In genomic region chr9:43071741-43072140, GRCm38 (mm10) we compare ENCODE assay signal across 16 mouse cellular contexts. TPM values are rescaled to one million over a fixed set of nuclear protein-coding genes. Genes with fewer than 3 reads are reported as not detected.
DNase-seq lines count a peak whose midpoint lies in the region; ATAC-seq and TF ChIP-seq lines count a peak whose summit lies in the region.
"Had no signal": no experiment of that assay in that cellular context is flagged by ENCODE, and none has a peak within 500 bp of the region (broad histone marks: within the 10 kb centered on the region; RNA-seq: fewer than 3 reads in every experiment).

No protein-coding gene starts in this region.

- intact Hi-C loops in left cerebral cortex, adult 2 months (cut with DNase I) = no loop called here

- no peaks in the 10 kb centered on the region for H3K27me3 ChIP-seq in embryonic facial prominence, embryonic 12.5 days
- H3K27me3 ChIP-seq in embryonic facial prominence, embryonic 10.5 days (replicated peaks; ENCODE audit: low read depth, poor library complexity, severe bottlenecking) = no peaks in the 10 kb centered on the region
- H3K27me3 ChIP-seq in hindbrain, postnatal 0 days (ENCODE audit: insufficient read depth, low read length) = no peaks in the 10 kb centered on the region
- H3K27me3 ChIP-seq in neural tube, embryonic 15.5 days (replicated peaks) = no peaks in the 10 kb centered on the region
- H3K27me3 ChIP-seq: CH12.LX; heart, embryonic 15.5 days had no signal

- DNase-seq in embryonic facial prominence, embryonic 10.5 days (ENCODE audit: low spot score) = no peak
- DNase-seq in layer of hippocampus, adult 2 months (ENCODE audit: low spot score in 2 of 2) = no peak
- no peak for DNase-seq in layer of hippocampus, adult 9-11 months
- DNase-seq in hindbrain, postnatal 0 days (ENCODE audit: low spot score) = no peak
- DNase-seq in ovary, adult 18-20 months (ENCODE audit: low spot score) = no peak
- DNase-seq in left cerebral cortex, adult 2 months (ENCODE audit: extremely low spot score in 1 of 2, low spot score in 2 of 2) = no peak
- DNase-seq: cerebellum, postnatal 14 days; kidney, adult 2 months; liver, postnatal 0 days; lung, postnatal 36 days had no signal

- WGBS in embryonic facial prominence, embryonic 12.5 days = 32% methylated on average over 2 of the region's 2 CpGs
- WGBS in embryonic facial prominence, embryonic 10.5 days = 55% methylated on average over 2 of the region's 2 CpGs
- WGBS in hindbrain, postnatal 0 days = 26% methylated on average over 2 of the region's 2 CpGs
- WGBS in neural tube, embryonic 15.5 days = 18% methylated on average over 2 of the region's 2 CpGs

- no peak overlapping the region for H3K9ac ChIP-seq in embryonic facial prominence, embryonic 12.5 days
- peak overlapping the region; percentile 56; the same call in 1 of the 2 replicates for H3K9ac ChIP-seq in hindbrain, postnatal 0 days (replicated peaks; ENCODE audit: low read length)
- H3K9ac ChIP-seq in neural tube, embryonic 15.5 days (replicated peaks) = 0 out of 2 replicates have a peak overlapping the region, but pooled peaks have one; percentile 8
- H3K9ac ChIP-seq: heart, embryonic 15.5 days; liver, postnatal 0 days had no signal

- no peaks in the 10 kb centered on the region for H3K9me3 ChIP-seq in embryonic facial prominence, embryonic 12.5 days
- no peaks in the 10 kb centered on the region for H3K9me3 ChIP-seq in embryonic facial prominence, embryonic 10.5 days
- no peaks in the 10 kb centered on the region for H3K9me3 ChIP-seq in hindbrain, postnatal 0 days (ENCODE audit: low read length)
- no peaks in the 10 kb centered on the region for H3K9me3 ChIP-seq in neural tube, embryonic 15.5 days (replicated peaks)
- H3K9me3 ChIP-seq: heart, embryonic 15.5 days had no signal

- no peak overlapping the region for H3K4me3 ChIP-seq in embryonic facial prominence, embryonic 12.5 days
- H3K4me3 ChIP-seq in embryonic facial prominence, embryonic 10.5 days = no peak overlapping the region
- H3K4me3 ChIP-seq in layer of hippocampus, adult 2 months = no peak overlapping the region
- H3K4me3 ChIP-seq in hindbrain, postnatal 0 days (ENCODE audit: low read length) = peak overlapping the region; percentile 48
- H3K4me3 ChIP-seq in neural tube, embryonic 15.5 days (replicated peaks) = no peak overlapping the region
- no peak overlapping the region for H3K4me3 ChIP-seq in left cerebral cortex, adult 2 months
- H3K4me3 ChIP-seq: heart, embryonic 15.5 days had no signal

- no peak overlapping the region for H3K4me2 ChIP-seq in embryonic facial prominence, embryonic 12.5 days (replicated peaks)
- peak overlapping the region; percentile 57; the same call in 1 of the 2 replicates for H3K4me2 ChIP-seq in hindbrain, postnatal 0 days (ENCODE audit: low read depth, low read length)
- peak overlapping the region; percentile 50 for H3K4me2 ChIP-seq in neural tube, embryonic 15.5 days
- H3K4me2 ChIP-seq: heart, embryonic 15.5 days had no signal

- H3K4me1 ChIP-seq in embryonic facial prominence, embryonic 12.5 days = peaks cover 27% of the 10 kb centered on the region
- H3K4me1 ChIP-seq in embryonic facial prominence, embryonic 10.5 days = peaks cover 23% of the 10 kb centered on the region
- H3K4me1 ChIP-seq in hindbrain, postnatal 0 days (ENCODE audit: insufficient read depth, low read length) = peaks cover 10% of the 10 kb centered on the region; the same call in 1 of the 2 replicates
- H3K4me1 ChIP-seq in neural tube, embryonic 15.5 days = peaks cover 33% of the 10 kb centered on the region

- TF ChIP-seq CTCF in layer of hippocampus, adult 2 months (conservative IDR thresholded peaks at IDR 0.05) = no peak
- TF ChIP-seq CTCF in hindbrain, postnatal 0 days (IDR thresholded peaks at IDR 0.05; ENCODE audit: low read depth) = no peak
- no peak for TF ChIP-seq CTCF in left cerebral cortex, adult 2 months (IDR thresholded peaks at IDR 0.05)

- no peak for ATAC-seq in embryonic facial prominence, embryonic 12.5 days (ENCODE audit: insufficient number of reproducible peaks, insufficient read depth, low FRiP score, low TSS enrichment)
- no peak for ATAC-seq in hindbrain, postnatal 0 days
- no peak for ATAC-seq in neural tube, embryonic 15.5 days (ENCODE audit: low FRiP score)
- ATAC-seq: activated CD4-positive, CD25-positive, alpha-beta regulatory T cell, adult 4 months; liver, postnatal 0 days had no signal

- no peaks in the 10 kb centered on the region for H3K36me3 ChIP-seq in embryonic facial prominence, embryonic 12.5 days
- no peaks in the 10 kb centered on the region for H3K36me3 ChIP-seq in embryonic facial prominence, embryonic 10.5 days (replicated peaks)
- H3K36me3 ChIP-seq in hindbrain, postnatal 0 days (ENCODE audit: insufficient read depth, low read length) = no peaks in the 10 kb centered on the region
- no peaks in the 10 kb centered on the region for H3K36me3 ChIP-seq in neural tube, embryonic 15.5 days
- H3K36me3 ChIP-seq: heart, embryonic 15.5 days had no signal

- H3K27ac ChIP-seq in embryonic facial prominence, embryonic 12.5 days = 0 out of 2 replicates have a peak overlapping the region, but pooled peaks have one; percentile 30
- no peak overlapping the region for H3K27ac ChIP-seq in embryonic facial prominence, embryonic 10.5 days (replicated peaks)
- peak overlapping the region; percentile 7; the same call in 1 of the 2 replicates for H3K27ac ChIP-seq in layer of hippocampus, adult 2 months
- peak overlapping the region; percentile 78; the same call in 1 of the 2 replicates for H3K27ac ChIP-seq in hindbrain, postnatal 0 days
- H3K27ac ChIP-seq in neural tube, embryonic 15.5 days (replicated peaks) = peak overlapping the region; percentile 87
- no peak overlapping the region for H3K27ac ChIP-seq in left cerebral cortex, adult 2 months
- H3K27ac ChIP-seq: heart, embryonic 15.5 days had no signal

RNA-seq across cellular contexts. Expression of gene Arhgef12, which starts 35.3 kb away (rescaled TPM):
- polyA plus RNA-seq in embryonic facial prominence, embryonic 12.5 days (2016; fragmentation: Nextera tagmentation; extraction: Ambion mirVana) = 17.0 and 19.7 TPM in 2 replicates
- 9.1 and 9.3 TPM in 2 replicates for polyA plus RNA-seq in embryonic facial prominence, embryonic 10.5 days (2016; fragmentation: Nextera tagmentation; extraction: Ambion mirVana)
- total RNA-seq in layer of hippocampus, adult 2 months (2021) = 100 to 1,000 TPM; 146 to 162 TPM
- total RNA-seq in hindbrain, postnatal 0 days (2014; rRNA removed) = 86.0 and 116 TPM in 2 replicates
- polyA plus RNA-seq in hindbrain, postnatal 0 days (2015; fragmentation: Nextera tagmentation; extraction: Ambion mirVana) = 14.0 and 14.9 TPM in 2 replicates
- 19.9 and 23.2 TPM in 2 replicates for polyA plus RNA-seq in neural tube, embryonic 15.5 days (2015; fragmentation: Nextera tagmentation; extraction: Ambion mirVana)
- 100 to 1,000 TPM; 162 to 164 TPM for total RNA-seq in left cerebral cortex, adult 2 months (2021)

RNA-seq across cellular contexts. Expression of gene Tmem136, which starts 44.6 kb away (rescaled TPM):
- polyA plus RNA-seq in embryonic facial prominence, embryonic 12.5 days (2016; fragmentation: Nextera tagmentation; extraction: Ambion mirVana) = 10.0 and 11.2 TPM in 2 replicates
- polyA plus RNA-seq in embryonic facial prominence, embryonic 10.5 days (2016; fragmentation: Nextera tagmentation; extraction: Ambion mirVana) = 11.8 and 12.0 TPM in 2 replicates
- 10 to 100 TPM; 23.5 to 25.5 TPM for total RNA-seq in layer of hippocampus, adult 2 months (2021)
- total RNA-seq in hindbrain, postnatal 0 days (2014; rRNA removed) = 11.6 and 14.4 TPM in 2 replicates
- 8.4 and 8.8 TPM in 2 replicates for polyA plus RNA-seq in hindbrain, postnatal 0 days (2015; fragmentation: Nextera tagmentation; extraction: Ambion mirVana)
- 9.3 and 11.0 TPM in 2 replicates for polyA plus RNA-seq in neural tube, embryonic 15.5 days (2015; fragmentation: Nextera tagmentation; extraction: Ambion mirVana)
- 10 to 100 TPM; 15.6 to 16.8 TPM for total RNA-seq in left cerebral cortex, adult 2 months (2021)
- total RNA-seq: granulocyte monocyte progenitor cell, adult 5-6 weeks had no signal

Comparison
In these comparisons a context has a peak if more than half of its experiments do, and no peak if none do; other contexts are left out.
1. H3K27ac ChIP-seq: peak in embryonic facial prominence, embryonic 12.5 days (single experiment), layer of hippocampus, adult 2 months (single experiment), hindbrain, postnatal 0 days (single experiment) and neural tube, embryonic 15.5 days (single experiment); none in embryonic facial prominence, embryonic 10.5 days (single experiment) and left cerebral cortex, adult 2 months (single experiment).